Mouse (Mus musculus) frontal cortex, postnatal 10 days (tissue): Measurements from ENCODE around the gene Pcgf5.

Experiments
- DNase-seq, 2 experiments: peaks; one replicate each; pipeline ENCODE4 v3.0.0; 2022; ENCODE audit warnings: low spot score in 2 of 2, mixed read lengths in 1 of 2

The Pcgf5 gene

GRCm38 (mm10) chr19:36477684-36478083 lies 129.6 kb downstream of the Pcgf5 start:
- no peak for DNase-seq

DNA sequence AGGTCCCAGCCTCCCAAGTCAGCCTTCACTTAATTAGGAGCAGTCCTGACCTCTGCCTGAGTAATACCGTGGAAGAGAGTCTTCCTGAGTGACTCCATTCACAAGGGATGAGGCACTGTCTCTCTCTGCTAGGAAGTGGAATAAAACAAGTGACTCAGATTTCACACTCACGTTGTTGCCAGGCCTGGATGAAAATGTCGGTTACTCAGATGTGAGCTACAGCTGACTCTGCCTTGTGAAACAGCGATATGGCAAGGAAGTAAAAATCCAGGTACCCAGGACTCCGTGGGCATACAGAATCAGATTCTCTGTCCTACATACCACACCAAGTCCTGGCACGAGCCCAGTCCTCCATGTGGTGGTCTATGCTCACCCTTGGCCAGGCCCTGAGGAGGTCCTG lies 142.8 kb downstream of the Pcgf5 start:
- DNase-seq: no peak

DNA sequence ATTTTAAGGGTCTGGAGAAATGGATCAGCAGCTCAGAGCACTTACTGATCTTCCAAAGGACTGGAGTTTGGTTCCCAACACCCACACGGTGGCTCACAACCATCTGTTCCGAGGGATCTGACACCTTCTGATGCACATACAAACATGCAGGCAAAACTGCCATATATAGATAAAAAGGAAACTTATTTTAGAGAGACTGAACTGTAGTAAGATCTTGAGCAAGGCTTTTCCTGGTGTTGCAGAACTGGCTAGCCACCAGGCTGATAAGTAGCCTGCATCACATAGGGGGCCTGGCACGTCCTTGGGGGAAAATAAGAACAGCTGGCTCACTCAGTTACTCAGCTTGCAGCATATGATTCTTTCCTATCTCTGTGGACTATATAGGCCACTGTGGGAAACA lies 147.4 kb downstream of the Pcgf5 start:
- DNase-seq: peak in 1 of 2 experiments; percentile 8

GRCm38 (mm10) chr19:36496532-36496931 lies 148.4 kb downstream of the Pcgf5 start:
- no peak for DNase-seq

DNA sequence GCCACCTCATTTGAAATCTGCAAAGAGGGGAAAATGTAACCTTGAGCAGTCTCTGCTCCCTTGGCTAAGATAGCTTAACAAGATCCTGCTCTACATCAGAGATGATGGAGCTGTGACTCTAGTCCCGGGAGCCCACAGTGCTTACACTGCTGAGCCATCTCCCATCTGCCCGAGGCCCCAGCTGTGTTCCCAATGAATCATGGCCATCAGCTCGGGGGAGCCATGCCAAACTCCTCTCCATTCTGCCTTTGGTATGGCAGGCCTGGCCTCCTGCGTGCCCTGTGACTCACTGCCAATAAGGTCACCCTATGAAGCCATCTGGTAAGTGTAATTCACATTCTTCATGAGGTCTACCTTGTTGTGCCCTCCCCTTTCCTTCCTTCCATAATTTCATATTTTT lies 149.0 kb downstream of the Pcgf5 start:
- DNase-seq: no peak

- no peak for DNase-seq
Measured at GRCm38 (mm10) chr19:36497744-36498143, 149.6 kb downstream of the Pcgf5 start.

DNA sequence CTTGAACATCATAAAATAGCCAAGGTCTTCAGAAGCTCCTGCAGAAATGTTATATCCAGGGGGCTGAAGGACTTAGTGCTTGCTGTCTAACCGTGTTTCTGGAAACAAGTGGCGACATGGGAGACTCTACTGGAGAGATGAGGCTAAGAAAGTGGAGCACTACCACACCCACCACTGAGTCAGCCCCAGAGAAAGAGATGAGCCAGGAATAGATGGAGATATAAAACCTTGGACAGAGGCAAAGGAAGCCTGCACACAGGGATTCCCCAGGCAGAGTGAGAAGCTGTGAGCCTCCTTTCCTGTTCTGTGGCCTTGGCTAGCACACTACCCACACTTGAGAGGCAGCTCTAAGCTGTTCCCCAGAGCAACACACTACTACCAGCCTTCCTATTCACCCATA lies 156.6 kb downstream of the Pcgf5 start:
- no peak for DNase-seq
